Mouse (Mus musculus) kidney, embryonic 16.5 days (tissue): ENCODE data around the gene Tmem213. TPM values are rescaled to one million over a fixed set of nuclear protein-coding genes. Genes with fewer than 3 reads are reported as not detected.

Experiments used
- ATAC-seq: fragments of 200-750 bp; cut with Nextera tagmentation; 2 replicates; pipeline ENCODE4 v1.8.0; 2017; ENCODE audit warnings: moderate TSS enrichment; ENCODE audit not compliant: low FRiP score, low TSS enrichment
- H3K27ac ChIP-seq: fragments of 300-500 bp; sonication (generic); 2 replicates; pipeline ENCODE4 v1.5.1; 2014; ENCODE audit warnings: low read length
- H3K27me3 ChIP-seq: fragments of 300-500 bp; sonication (generic); 2 replicates; pipeline ENCODE4 v1.6.1; 2014; ENCODE audit warnings: low read length, control low read depth, mixed read lengths; ENCODE audit not compliant: insufficient read depth
- H3K36me3 ChIP-seq: fragments of 300-500 bp; sonication (generic); 2 replicates; pipeline ENCODE4 v1.6.1; 2014; ENCODE audit warnings: low read length, control low read depth, mixed read lengths; ENCODE audit not compliant: insufficient read depth
- H3K4me1 ChIP-seq: fragments of 300-500 bp; sonication (generic); 2 replicates; pipeline ENCODE4 v1.6.1; 2014; ENCODE audit warnings: low read length, control low read depth, mixed read lengths; ENCODE audit not compliant: insufficient read depth
- H3K4me2 ChIP-seq: fragments of 300-500 bp; sonication (generic); replicated peaks from 2 replicates; pipeline ENCODE4 v1.6.1; 2014; ENCODE audit warnings: low read depth, low read length
- H3K4me3 ChIP-seq: fragments of 300-500 bp; sonication (generic); 2 replicates; pipeline ENCODE4 v1.5.1; 2014; ENCODE audit warnings: mild to moderate bottlenecking, low read length
- H3K9ac ChIP-seq: fragments of 300-500 bp; sonication (generic); replicated peaks from 2 replicates; pipeline ENCODE4 v1.6.1; 2014; ENCODE audit warnings: low read length
- H3K9me3 ChIP-seq: fragments of 300-500 bp; sonication (generic); 2 replicates; pipeline ENCODE4 v1.6.1; 2016; ENCODE audit warnings: low read length, control low read depth
- WGBS: fragments of 180-500 bp; shearing (Covaris S2); extraction: QIAGEN DNeasy Blood & Tissue Kit; methylation state at CpG from one replicate; pipeline ENCODE4 v1.1.7; 2014; 5-methylcytosine and 5-hydroxymethylcytosine counted together
- polyA plus RNA-seq: library from polyadenylated mRNA; unstranded; fragments of >200 nt; fragmentation: Nextera tagmentation; extraction: Ambion mirVana; gene quantifications from 2 replicates; pipeline ENCODE4 v1.2.1, GENCODE M21; 2015

Gene Tmem213
- polyA plus RNA-seq, 1 experiment from 2014 or later, result 72.7 TPM

GRCm38 (mm10) chr6:38145463-38146065 lies 36.5 kb downstream of the Tmem213 start:
- Histone ChIP-seq H3K9me3 (no peaks in the 10 kb centered on the region), H3K4me1 (peaks cover 32% of the 10 kb centered on the region), H3K4me3 (no peak overlapping the region), H3K27ac (peak overlapping the region; percentile 92), H3K27me3 (no peaks in the 10 kb centered on the region), H3K36me3 (peaks cover 25% of the 10 kb centered on the region), H3K4me2 (no peak overlapping the region), H3K9ac (no peak overlapping the region)
- 59% methylated on average over 8 of the region's 8 CpGs for WGBS
- no peak for ATAC-seq

GRCm38 (mm10) chr6:38147301-38147700 lies 38.2 kb downstream of the Tmem213 start:
- Histone ChIP-seq H3K27ac (no peak overlapping the region), H3K4me3 (no peak overlapping the region), H3K4me1 (peaks cover 32% of the 10 kb centered on the region), H3K9ac (0 out of 2 replicates have a peak overlapping the region, but pooled peaks have one; percentile 14), H3K9me3 (no peaks in the 10 kb centered on the region), H3K27me3 (no peaks in the 10 kb centered on the region), H3K36me3 (peaks cover 25% of the 10 kb centered on the region), H3K4me2 (no peak overlapping the region)
- no peak for ATAC-seq
- 76% methylated on average over 5 of the region's 5 CpGs for WGBS

GRCm38 (mm10) chr6:38148626-38149025 lies 39.6 kb downstream of the Tmem213 start:
- Histone ChIP-seq H3K27me3 (no peaks in the 10 kb centered on the region), H3K4me2 (no peak overlapping the region), H3K27ac (no peak overlapping the region), H3K9ac (no peak overlapping the region), H3K9me3 (no peaks in the 10 kb centered on the region), H3K36me3 (peaks cover 28% of the 10 kb centered on the region), H3K4me3 (no peak overlapping the region), H3K4me1 (peaks cover 28% of the 10 kb centered on the region)
- ATAC-seq, result no peak
- WGBS, result 85% methylated on average over 10 of the region's 10 CpGs

- Histone ChIP-seq H3K9ac (no peak overlapping the region), H3K27me3 (no peaks in the 10 kb centered on the region), H3K36me3 (peaks cover 31% of the 10 kb centered on the region), H3K4me3 (no peak overlapping the region), H3K27ac (no peak overlapping the region), H3K9me3 (no peaks in the 10 kb centered on the region), H3K4me1 (peaks cover 20% of the 10 kb centered on the region), H3K4me2 (no peak overlapping the region)
- no peak for ATAC-seq
- 92% methylated on average over 19 of the region's 19 CpGs for WGBS
Observed at GRCm38 (mm10) chr6:38149483-38149882, 40.4 kb downstream of the Tmem213 start.

GRCm38 (mm10) chr6:38152305-38152704 lies 43.2 kb downstream of the Tmem213 start:
- Histone ChIP-seq H3K4me3 (no peak overlapping the region), H3K4me2 (no peak overlapping the region), H3K9me3 (no peaks in the 10 kb centered on the region), H3K4me1 (no peaks in the 10 kb centered on the region), H3K9ac (no peak overlapping the region), H3K36me3 (peaks cover 30% of the 10 kb centered on the region), H3K27ac (no peak overlapping the region), H3K27me3 (no peaks in the 10 kb centered on the region)
- WGBS, result 85% methylated on average over 11 of the region's 11 CpGs
- ATAC-seq, result no peak

- H3K9ac ChIP-seq, result no peak overlapping the region
- H3K9me3 ChIP-seq, result no peaks in the 10 kb centered on the region
- ATAC-seq, result no peak
- H3K4me2 ChIP-seq, result no peak overlapping the region
- no peak overlapping the region for H3K27ac ChIP-seq
- H3K36me3 ChIP-seq, result peaks cover 13% of the 10 kb centered on the region
- no peaks in the 10 kb centered on the region for H3K27me3 ChIP-seq
- H3K4me3 ChIP-seq, result no peak overlapping the region
- WGBS, result 88% methylated on average over 5 of the region's 5 CpGs
- peaks cover 3% of the 10 kb centered on the region; the same call in 1 of the 2 replicates for H3K4me1 ChIP-seq
Observed at GRCm38 (mm10) chr6:38156204-38156603, 47.1 kb downstream of the Tmem213 start.

GRCm38 (mm10) chr6:38157925-38158324 lies 48.9 kb downstream of the Tmem213 start:
- no peak overlapping the region for H3K27ac ChIP-seq
- no peak for ATAC-seq
- no peaks in the 10 kb centered on the region for H3K27me3 ChIP-seq
- no peaks in the 10 kb centered on the region for H3K9me3 ChIP-seq
- H3K4me2 ChIP-seq, result no peak overlapping the region
- H3K36me3 ChIP-seq, result peaks cover 10% of the 10 kb centered on the region
- H3K4me3 ChIP-seq, result no peak overlapping the region
- H3K9ac ChIP-seq, result no peak overlapping the region
- H3K4me1 ChIP-seq, result peaks cover 3% of the 10 kb centered on the region; the same call in 1 of the 2 replicates
- WGBS, result 85% methylated on average over 16 of the region's 16 CpGs

GRCm38 (mm10) chr6:38159576-38159975 lies 50.5 kb downstream of the Tmem213 start:
- 88% methylated on average over 4 of the region's 4 CpGs for WGBS
- Histone ChIP-seq H3K9me3 (no peaks in the 10 kb centered on the region), H3K9ac (no peak overlapping the region), H3K27me3 (no peaks in the 10 kb centered on the region), H3K4me3 (no peak overlapping the region), H3K4me1 (peaks cover 3% of the 10 kb centered on the region; the same call in 1 of the 2 replicates), H3K27ac (no peak overlapping the region), H3K36me3 (peaks cover 7% of the 10 kb centered on the region), H3K4me2 (no peak overlapping the region)
- peak; percentile 52 for ATAC-seq

- Histone ChIP-seq H3K27ac (peak overlapping the region; percentile 72), H3K4me2 (no peak overlapping the region), H3K4me1 (peaks cover 3% of the 10 kb centered on the region; the same call in 1 of the 2 replicates), H3K9ac (no peak overlapping the region), H3K9me3 (no peaks in the 10 kb centered on the region), H3K27me3 (no peaks in the 10 kb centered on the region), H3K36me3 (peaks cover 4% of the 10 kb centered on the region), H3K4me3 (no peak overlapping the region)
- ATAC-seq, result peak; percentile 73; the same call in 1 of the 2 replicates
- 3% methylated on average over 3 of the region's 3 CpGs for WGBS
Observed at GRCm38 (mm10) chr6:38160102-38160501, 51.0 kb downstream of the Tmem213 start.

GRCm38 (mm10) chr6:38160556-38160955 lies 51.5 kb downstream of the Tmem213 start:
- 72% methylated on average over 2 of the region's 2 CpGs for WGBS
- 0 out of 2 replicates have a peak, but pooled peaks have one; percentile 18 for ATAC-seq
- Histone ChIP-seq H3K9ac (no peak overlapping the region), H3K4me3 (no peak overlapping the region), H3K27me3 (no peaks in the 10 kb centered on the region), H3K27ac (peak overlapping the region; percentile 72), H3K9me3 (no peaks in the 10 kb centered on the region), H3K4me1 (peaks cover 3% of the 10 kb centered on the region; the same call in 1 of the 2 replicates), H3K36me3 (peaks cover 4% of the 10 kb centered on the region), H3K4me2 (no peak overlapping the region)
